Mouse (Mus musculus) cerebellum, adult 2 months (tissue): Measurements from ENCODE around the gene Zfp36l1.

Experiments
- CTCF ChIP-seq: fragments of 200-500 bp; IDR thresholded peaks from 2 replicates; pipeline ENCODE4 v1.5.1; 2011; ENCODE audit warnings: low read depth, mild to moderate bottlenecking, control low read depth, low read length, moderate library complexity, borderline replicate concordance; ENCODE audit not compliant: insufficient read depth
- POLR2A ChIP-seq: fragments of 200-500 bp; IDR thresholded peaks from 2 replicates; pipeline ENCODE4 v1.6.1; 2011; ENCODE audit warnings: low read length, control low read depth, borderline replicate concordance; ENCODE audit not compliant: insufficient read depth

DNA sequence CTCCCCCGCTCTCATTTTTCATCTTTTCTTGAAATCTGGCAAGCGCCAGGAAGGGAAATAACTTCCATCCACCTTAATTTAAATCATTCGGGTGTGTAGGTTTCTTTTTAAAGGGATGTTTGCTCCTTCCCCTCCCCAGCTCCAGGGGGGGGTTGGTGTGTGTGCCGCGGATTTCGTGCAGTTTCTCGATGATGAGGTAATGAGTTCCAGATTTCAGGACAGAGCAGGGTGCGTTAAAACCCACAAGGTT lies 2.0 kb upstream of the Zfp36l1 start:
- no peak for TF ChIP-seq CTCF
- no peak for TF ChIP-seq POLR2A
